18 mouse cellular contexts compared by ENCODE assay signal in the genomic region with DNA sequence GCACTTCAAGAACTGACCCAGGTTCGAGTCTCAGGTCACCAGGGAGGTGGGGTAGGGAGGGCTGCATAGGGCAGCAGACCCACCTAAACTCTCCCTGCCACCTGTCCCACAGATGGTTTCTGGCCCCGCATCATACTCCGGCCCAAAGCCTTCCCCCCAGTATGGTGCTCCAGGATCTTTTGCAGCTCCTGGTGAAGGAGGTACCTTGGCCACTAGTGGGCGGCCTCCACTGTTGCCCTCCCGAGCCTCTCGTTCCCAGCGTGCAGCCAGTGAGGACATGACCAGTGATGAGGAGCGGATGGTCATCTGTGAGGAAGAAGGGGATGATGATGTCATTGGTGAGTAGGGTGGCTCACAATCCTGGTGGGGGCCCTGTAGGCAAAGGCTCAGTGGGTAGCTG. TPM values are rescaled to one million over a fixed set of nuclear protein-coding genes. Genes with fewer than 3 reads are reported as not detected.
DNase-seq lines count a peak whose midpoint lies in the region; ATAC-seq and TF ChIP-seq lines count a peak whose summit lies in the region.
"Had no signal": no experiment of that assay in that cellular context is flagged by ENCODE, and none has a peak within 500 bp of the region (broad histone marks: within the 10 kb centered on the region; RNA-seq: fewer than 3 reads in every experiment).

No protein-coding gene starts in this region.

- TF ChIP-seq CTCF in forebrain, postnatal 0 days (IDR thresholded peaks at IDR 0.05; ENCODE audit: low read depth) = peak; percentile 41
- peak; percentile 28; the same call in 1 of the 2 replicates for TF ChIP-seq CTCF in midbrain, postnatal 0 days (IDR thresholded peaks at IDR 0.05)
- TF ChIP-seq CTCF in stomach, postnatal 0 days (IDR thresholded peaks at IDR 0.05; ENCODE audit: low read depth) = peak; percentile 54

- no peaks in the 10 kb centered on the region for H3K9me3 ChIP-seq in forebrain, postnatal 0 days (ENCODE audit: low read length)
- peaks cover 12% of the 10 kb centered on the region; the same call in 1 of the 2 replicates for H3K9me3 ChIP-seq in forebrain, embryonic 10.5 days
- H3K9me3 ChIP-seq in midbrain, postnatal 0 days (ENCODE audit: low read length) = no peaks in the 10 kb centered on the region
- no peaks in the 10 kb centered on the region for H3K9me3 ChIP-seq in midbrain, embryonic 13.5 days
- H3K9me3 ChIP-seq in stomach, postnatal 0 days (ENCODE audit: control insufficient read depth, low read length) = no peaks in the 10 kb centered on the region

- no peak overlapping the region for H3K27ac ChIP-seq in forebrain, postnatal 0 days (ENCODE audit: low read depth, low read length)
- no peak overlapping the region for H3K27ac ChIP-seq in forebrain, embryonic 10.5 days
- no peak overlapping the region for H3K27ac ChIP-seq in midbrain, postnatal 0 days (ENCODE audit: low read depth, low read length)
- no peak overlapping the region for H3K27ac ChIP-seq in midbrain, embryonic 13.5 days
- H3K27ac ChIP-seq in stomach, postnatal 0 days (replicated peaks) = no peak overlapping the region

- no peak overlapping the region for H3K4me3 ChIP-seq in forebrain, postnatal 0 days (ENCODE audit: low read depth, low read length)
- H3K4me3 ChIP-seq in forebrain, embryonic 10.5 days = no peak overlapping the region
- H3K4me3 ChIP-seq in midbrain, postnatal 0 days (ENCODE audit: low read depth, low read length) = no peak overlapping the region
- no peak overlapping the region for H3K4me3 ChIP-seq in midbrain, embryonic 13.5 days (replicated peaks)
- no peak overlapping the region for H3K4me3 ChIP-seq in stomach, postnatal 0 days (ENCODE audit: low read depth, low read length)

- H3K36me3 ChIP-seq in forebrain, postnatal 0 days (ENCODE audit: insufficient read depth) = peaks cover 74% of the 10 kb centered on the region
- H3K36me3 ChIP-seq in forebrain, embryonic 10.5 days (replicated peaks) = peaks cover 78% of the 10 kb centered on the region
- H3K36me3 ChIP-seq in midbrain, postnatal 0 days (ENCODE audit: insufficient read depth, low read length) = peaks cover 69% of the 10 kb centered on the region
- peaks cover 74% of the 10 kb centered on the region for H3K36me3 ChIP-seq in midbrain, embryonic 13.5 days
- H3K36me3 ChIP-seq in stomach, postnatal 0 days (ENCODE audit: control insufficient read depth, insufficient read depth, low read length) = peaks cover 60% of the 10 kb centered on the region

- ATAC-seq in forebrain, postnatal 0 days = no peak
- ATAC-seq in midbrain, postnatal 0 days (ENCODE audit: low FRiP score) = no peak
- no peak for ATAC-seq in midbrain, embryonic 13.5 days
- ATAC-seq in stomach, postnatal 0 days (ENCODE audit: low FRiP score, low TSS enrichment) = no peak
- no peak for ATAC-seq in inflammation-experienced regulatory T-cells, adult 6 months

- H3K27me3 ChIP-seq in forebrain, postnatal 0 days (ENCODE audit: insufficient read depth, low read length) = no peaks in the 10 kb centered on the region
- H3K27me3 ChIP-seq in forebrain, embryonic 10.5 days (ENCODE audit: poor library complexity, severe bottlenecking) = no peaks in the 10 kb centered on the region
- H3K27me3 ChIP-seq in midbrain, postnatal 0 days (ENCODE audit: insufficient read depth, low read length) = no peaks in the 10 kb centered on the region
- no peaks in the 10 kb centered on the region for H3K27me3 ChIP-seq in midbrain, embryonic 13.5 days
- no peaks in the 10 kb centered on the region for H3K27me3 ChIP-seq in stomach, postnatal 0 days (ENCODE audit: control insufficient read depth, insufficient read depth, low read length)

- peaks cover 15% of the 10 kb centered on the region for H3K4me1 ChIP-seq in forebrain, postnatal 0 days (ENCODE audit: insufficient read depth)
- peaks cover 42% of the 10 kb centered on the region for H3K4me1 ChIP-seq in forebrain, embryonic 10.5 days
- H3K4me1 ChIP-seq in midbrain, postnatal 0 days (ENCODE audit: insufficient read depth, low read length) = peaks cover 21% of the 10 kb centered on the region
- H3K4me1 ChIP-seq in midbrain, embryonic 13.5 days (replicated peaks) = peaks cover 46% of the 10 kb centered on the region
- peaks cover 10% of the 10 kb centered on the region for H3K4me1 ChIP-seq in stomach, postnatal 0 days (replicated peaks; ENCODE audit: control insufficient read depth, insufficient read depth)

- no peak overlapping the region for H3K9ac ChIP-seq in forebrain, postnatal 0 days
- H3K9ac ChIP-seq in midbrain, postnatal 0 days (replicated peaks; ENCODE audit: low read length, poor library complexity, severe bottlenecking) = no peak overlapping the region
- H3K9ac ChIP-seq in midbrain, embryonic 13.5 days (replicated peaks) = no peak overlapping the region
- no peak overlapping the region for H3K9ac ChIP-seq in stomach, postnatal 0 days (ENCODE audit: low read length)
- H3K9ac ChIP-seq: lung, embryonic 14.5 days had no signal

- no peak overlapping the region for H3K4me2 ChIP-seq in forebrain, postnatal 0 days (ENCODE audit: low read depth)
- H3K4me2 ChIP-seq in midbrain, postnatal 0 days (ENCODE audit: low read depth, low read length, poor library complexity, severe bottlenecking) = no peak overlapping the region
- no peak overlapping the region for H3K4me2 ChIP-seq in midbrain, embryonic 13.5 days (replicated peaks)
- H3K4me2 ChIP-seq in stomach, postnatal 0 days (replicated peaks; ENCODE audit: low read depth) = no peak overlapping the region
- H3K4me2 ChIP-seq: heart, embryonic 11.5 days; lung, embryonic 14.5 days had no signal

- WGBS in forebrain, postnatal 0 days = 79% methylated on average over 8 of the region's 8 CpGs
- WGBS in forebrain, embryonic 10.5 days = 83% methylated on average over 8 of the region's 8 CpGs
- WGBS in midbrain, postnatal 0 days = 80% methylated on average over 8 of the region's 8 CpGs
- 82% methylated on average over 8 of the region's 8 CpGs for WGBS in midbrain, embryonic 13.5 days
- 80% methylated on average over 8 of the region's 8 CpGs for WGBS in stomach, postnatal 0 days

- no peak for TF ChIP-seq EP300 in stomach, postnatal 0 days (optimal IDR thresholded peaks at IDR 0.05)

- no peak for DNase-seq in forebrain, postnatal 0 days
- DNase-seq in forebrain, embryonic 10.5 days (ENCODE audit: extremely low spot score, low spot score) = no peak
- peak; percentile 3 for DNase-seq in kidney, adult 11 months
- no peak for DNase-seq in kidney, postnatal 14 days
- DNase-seq in midbrain, postnatal 0 days (ENCODE audit: low spot score) = no peak
- no peak for DNase-seq in stomach, postnatal 0 days (ENCODE audit: low spot score)
- DNase-seq: cerebellum, adult 9-11 months; gastrocnemius, postnatal 14 days; heart, postnatal 36 days; layer of hippocampus, adult 9-11 months; lung, embryonic 14.5 days; midbrain, embryonic 14.5 days; thymus, adult 2 months had no signal

RNA-seq across cellular contexts. Expression of gene Pafah1b3, which starts 10.8 kb away (rescaled TPM):
- total RNA-seq in forebrain, postnatal 0 days (2014; rRNA removed) = 407 and 461 TPM in 2 replicates
- polyA plus RNA-seq in forebrain, postnatal 0 days (2015; fragmentation: Nextera tagmentation; extraction: Ambion mirVana) = 517 and 583 TPM in 2 replicates
- polyA plus RNA-seq in forebrain, embryonic 10.5 days (2016; fragmentation: Nextera tagmentation; extraction: Ambion mirVana) = 246 and 257 TPM in 2 replicates
- 595 and 661 TPM in 2 replicates for total RNA-seq in midbrain, postnatal 0 days (2014; rRNA removed)
- polyA plus RNA-seq in midbrain, postnatal 0 days (2015; fragmentation: Nextera tagmentation; extraction: Ambion mirVana) = 604 and 629 TPM in 2 replicates
- polyA plus RNA-seq in midbrain, embryonic 13.5 days (2015; fragmentation: Nextera tagmentation; extraction: Ambion mirVana) = 665 and 668 TPM in 2 replicates
- polyA plus RNA-seq in stomach, postnatal 0 days (2015; fragmentation: Nextera tagmentation; extraction: Ambion mirVana) = 125 and 126 TPM in 2 replicates
- 10 to 100 TPM; 17.5 to 37.2 (median 31.3) TPM for polyA plus RNA-seq in inflammation-experienced regulatory T-cells, adult 6 months (2017; shearing (Covaris generic))

RNA-seq across cellular contexts. Expression of gene Prr19, which starts 14.2 kb away (rescaled TPM):
- total RNA-seq in forebrain, postnatal 0 days (2014; rRNA removed) = 2.1 and 2.5 TPM in 2 replicates
- 2.6 and 3.5 TPM in 2 replicates for polyA plus RNA-seq in forebrain, postnatal 0 days (2015; fragmentation: Nextera tagmentation; extraction: Ambion mirVana)
- polyA plus RNA-seq in forebrain, embryonic 10.5 days (2016; fragmentation: Nextera tagmentation; extraction: Ambion mirVana) = 1.4 and 1.7 TPM in 2 replicates
- total RNA-seq in midbrain, postnatal 0 days (2014; rRNA removed) = 2.0 and 2.5 TPM in 2 replicates
- 5.7 and 7.0 TPM in 2 replicates for polyA plus RNA-seq in midbrain, postnatal 0 days (2015; fragmentation: Nextera tagmentation; extraction: Ambion mirVana)
- 2.1 and 3.1 TPM in 2 replicates for polyA plus RNA-seq in midbrain, embryonic 13.5 days (2015; fragmentation: Nextera tagmentation; extraction: Ambion mirVana)
- 0.07 TPM in 1 of 2 replicates, not detected in the other for polyA plus RNA-seq in stomach, postnatal 0 days (2015; fragmentation: Nextera tagmentation; extraction: Ambion mirVana)
- not detected for polyA plus RNA-seq in inflammation-experienced regulatory T-cells, adult 6 months (2017; shearing (Covaris generic))
- total RNA-seq: adrenal gland, postnatal 4 days; gastrocnemius, postnatal 14 days; heart, postnatal 36 days; megakaryocyte progenitor cell, adult 5-6 weeks had no signal

RNA-seq across cellular contexts. Expression of gene Tmem145, which starts 18.9 kb away (rescaled TPM):
- total RNA-seq in forebrain, postnatal 0 days (2014; rRNA removed) = 55.9 and 63.2 TPM in 2 replicates
- 46.7 and 68.0 TPM in 2 replicates for polyA plus RNA-seq in forebrain, postnatal 0 days (2015; fragmentation: Nextera tagmentation; extraction: Ambion mirVana)
- 1.3 and 1.8 TPM in 2 replicates for polyA plus RNA-seq in forebrain, embryonic 10.5 days (2016; fragmentation: Nextera tagmentation; extraction: Ambion mirVana)
- total RNA-seq in midbrain, postnatal 0 days (2014; rRNA removed) = 105 and 106 TPM in 2 replicates
- 131 and 143 TPM in 2 replicates for polyA plus RNA-seq in midbrain, postnatal 0 days (2015; fragmentation: Nextera tagmentation; extraction: Ambion mirVana)
- polyA plus RNA-seq in midbrain, embryonic 13.5 days (2015; fragmentation: Nextera tagmentation; extraction: Ambion mirVana) = 41.1 and 47.1 TPM in 2 replicates
- polyA plus RNA-seq in stomach, postnatal 0 days (2015; fragmentation: Nextera tagmentation; extraction: Ambion mirVana) = 0.67 and 1.1 TPM in 2 replicates
- polyA plus RNA-seq in inflammation-experienced regulatory T-cells, adult 6 months (2017; shearing (Covaris generic)) = not detected
- total RNA-seq: gastrocnemius, postnatal 14 days; heart, postnatal 36 days; megakaryocyte progenitor cell, adult 5-6 weeks had no signal

RNA-seq across cellular contexts. Expression of gene Cic, which starts 19.5 kb away (rescaled TPM):
- total RNA-seq in forebrain, postnatal 0 days (2014; rRNA removed) = 119 and 121 TPM in 2 replicates
- 25.4 and 31.3 TPM in 2 replicates for polyA plus RNA-seq in forebrain, postnatal 0 days (2015; fragmentation: Nextera tagmentation; extraction: Ambion mirVana)
- 19.4 and 20.6 TPM in 2 replicates for polyA plus RNA-seq in forebrain, embryonic 10.5 days (2016; fragmentation: Nextera tagmentation; extraction: Ambion mirVana)
- 145 and 146 TPM in 2 replicates for total RNA-seq in midbrain, postnatal 0 days (2014; rRNA removed)
- polyA plus RNA-seq in midbrain, postnatal 0 days (2015; fragmentation: Nextera tagmentation; extraction: Ambion mirVana) = 26.8 and 31.9 TPM in 2 replicates
- 37.6 and 44.2 TPM in 2 replicates for polyA plus RNA-seq in midbrain, embryonic 13.5 days (2015; fragmentation: Nextera tagmentation; extraction: Ambion mirVana)
- polyA plus RNA-seq in stomach, postnatal 0 days (2015; fragmentation: Nextera tagmentation; extraction: Ambion mirVana) = 15.0 and 15.9 TPM in 2 replicates
- polyA plus RNA-seq in inflammation-experienced regulatory T-cells, adult 6 months (2017; shearing (Covaris generic)) = 10 to 100 TPM; 17.9 to 35.2 (median 21.6) TPM

RNA-seq across cellular contexts. Expression of gene Megf8, which starts 30.0 kb away (rescaled TPM):
- total RNA-seq in forebrain, postnatal 0 days (2014; rRNA removed) = 50.5 and 67.8 TPM in 2 replicates
- polyA plus RNA-seq in forebrain, postnatal 0 days (2015; fragmentation: Nextera tagmentation; extraction: Ambion mirVana) = 8.7 and 12.8 TPM in 2 replicates
- polyA plus RNA-seq in forebrain, embryonic 10.5 days (2016; fragmentation: Nextera tagmentation; extraction: Ambion mirVana) = 15.2 and 16.6 TPM in 2 replicates
- 90.0 and 103 TPM in 2 replicates for total RNA-seq in midbrain, postnatal 0 days (2014; rRNA removed)
- polyA plus RNA-seq in midbrain, postnatal 0 days (2015; fragmentation: Nextera tagmentation; extraction: Ambion mirVana) = 15.3 and 15.6 TPM in 2 replicates
- 18.9 and 19.8 TPM in 2 replicates for polyA plus RNA-seq in midbrain, embryonic 13.5 days (2015; fragmentation: Nextera tagmentation; extraction: Ambion mirVana)
- 3.3 and 3.6 TPM in 2 replicates for polyA plus RNA-seq in stomach, postnatal 0 days (2015; fragmentation: Nextera tagmentation; extraction: Ambion mirVana)
- under 1 TPM in 2 of 3 experiments, not detected in 1; 0.13 to 0.31 TPM for polyA plus RNA-seq in inflammation-experienced regulatory T-cells, adult 6 months (2017; shearing (Covaris generic))

Comparison
In these comparisons a context has a peak if more than half of its experiments do, and no peak if none do; other contexts are left out.
1. RNA of gene Tmem145, which starts 18.9 kb away (polyA plus RNA-seq): 131 to 143 TPM in midbrain, postnatal 0 days, 46.7 to 68.0 TPM in forebrain, postnatal 0 days and 41.1 to 47.1 TPM in midbrain, embryonic 13.5 days; 1.3 to 1.8 TPM in forebrain, embryonic 10.5 days, 0.67 to 1.1 TPM in stomach, postnatal 0 days and not detected in inflammation-experienced regulatory T-cells, adult 6 months; every median in the first group is over 10 times any median in the second.
2. Peak in every context shown above with its lines, with median percentiles within 50 percentile points of each other: CTCF ChIP-seq.